Mouse (Mus musculus): ENCODE measurements around the gene Tmem91.

GRCm38 (mm10) chr7:25625594-25626250 is 49.2 kb downstream of the Tmem91 start:
- TF ChIP-seq CHD2 (IDR thresholded peaks at IDR 0.05; ENCODE audit: low read depth, low read length): no peak
- no peak for TF ChIP-seq ZNF384 (IDR thresholded peaks at IDR 0.05; ENCODE audit: low read depth, low read length)
- no peak for TF ChIP-seq ZC3H11A (IDR thresholded peaks at IDR 0.05; ENCODE audit: borderline replicate concordance, low read depth, low read length)
- TF ChIP-seq HCFC1 (IDR thresholded peaks at IDR 0.05; ENCODE audit: borderline replicate concordance, insufficient read depth, low read length): 0 out of 2 replicates have a peak, but pooled peaks have one; percentile 29

All from ES-E14 (cell line).